Mouse (Mus musculus) myocyte (in vitro differentiated cells): ENCODE results near the gene Snx29.

Experiments
- CEBPB ChIP-seq: IDR thresholded peaks from 2 replicates; pipeline ENCODE4 v1.6.1; 2011; ENCODE audit warnings: mild to moderate bottlenecking, moderate library complexity; ENCODE audit not compliant: poor library complexity, insufficient read depth, severe bottlenecking
- E2F4 ChIP-seq: IDR thresholded peaks from one replicate; pipeline ENCODE4 v1.6.1; 2011; ENCODE audit warnings: mild to moderate bottlenecking, control low read depth, moderate library complexity; ENCODE audit not compliant: insufficient read depth
- MAX ChIP-seq: IDR thresholded peaks from one replicate; pipeline ENCODE4 v1.6.1; 2011; ENCODE audit warnings: low read depth, mild to moderate bottlenecking, control low read depth
- MYOG ChIP-seq, 3 experiments: IDR thresholded peaks; one replicate each; pipeline ENCODE4 v1.6.1; 2011; ENCODE audit warnings: control low read depth in 2 of 3, low read depth in 2 of 3, mild to moderate bottlenecking in 2 of 3; ENCODE audit not compliant: insufficient read length in 2 of 3, control insufficient read depth in 1 of 3, insufficient read depth in 1 of 3
- POLR2A ChIP-seq: IDR thresholded peaks from one replicate; pipeline ENCODE4 v1.6.1; 2011; ENCODE audit warnings: low read depth, mild to moderate bottlenecking, control low read depth, moderate library complexity; ENCODE audit not compliant: insufficient read length
- POLR2AphosphoS2 ChIP-seq: IDR thresholded peaks from one replicate; pipeline ENCODE4 v1.6.1; 2011; ENCODE audit warnings: low read depth, control low read depth; ENCODE audit not compliant: insufficient read length
- REST ChIP-seq: IDR thresholded peaks from one replicate; pipeline ENCODE4 v1.6.1; 2011; ENCODE audit warnings: mild to moderate bottlenecking, control low read depth, moderate library complexity; ENCODE audit not compliant: insufficient read depth, insufficient read length
- TCF12 ChIP-seq: IDR thresholded peaks from one replicate; pipeline ENCODE4 v1.6.1; 2011; ENCODE audit warnings: mild to moderate bottlenecking, control low read depth; ENCODE audit not compliant: poor library complexity, insufficient read depth, severe bottlenecking
- TCF3 ChIP-seq: IDR thresholded peaks from one replicate; pipeline ENCODE4 v1.6.1; 2011; ENCODE audit warnings: low read depth, control low read depth; ENCODE audit not compliant: insufficient read length
- USF1 ChIP-seq: IDR thresholded peaks from one replicate; pipeline ENCODE4 v1.6.1; 2011; ENCODE audit warnings: low read depth, mild to moderate bottlenecking, control low read depth, moderate library complexity

GRCm38 (mm10) chr16:11450626-11451025 is 127.9 kb downstream of the Snx29 start:
- TF ChIP-seq CEBPB (no peak), USF1 (no peak), TCF12 (no peak), MAX (no peak), REST (no peak), POLR2A (no peak), POLR2AphosphoS2 (no peak), MYOG (IDR thresholded peaks at IDR 0.05; ENCODE audit: control insufficient read depth in 1 of 3, insufficient read depth in 1 of 3, insufficient read length in 2 of 3, low read depth in 2 of 3) (no peak), E2F4 (no peak), TCF3 (no peak)
